Mouse (Mus musculus) urinary bladder, postnatal 10 days (tissue): Measurements from ENCODE around the gene Ubald1.
A peak's percentile ranks its signal among the peaks of the same experiment; 100 is the strongest.

ENCODE experiments used
- DNase-seq: peaks from one replicate; pipeline ENCODE4 v3.0.0; 2022; ENCODE audit warnings: low spot score

Ubald1 gene

DNA sequence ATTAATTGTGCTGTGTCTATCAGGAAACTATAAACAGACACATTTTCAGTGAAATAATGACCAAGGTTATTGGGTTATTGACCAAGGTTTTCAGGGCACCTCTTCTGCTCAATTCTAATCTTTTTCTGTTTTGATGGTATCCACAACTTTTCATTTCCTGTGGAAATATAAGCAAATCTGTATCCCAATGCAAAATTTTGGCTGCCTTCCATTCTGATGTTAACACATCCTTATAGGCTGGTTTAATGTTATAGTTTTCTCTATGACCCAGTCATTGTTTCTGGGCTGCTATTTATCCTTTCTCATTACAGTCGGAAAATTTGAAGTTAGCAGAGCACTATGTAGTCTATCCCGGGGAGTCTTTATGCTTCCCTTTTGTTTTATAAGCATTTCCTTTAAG is 19.6 kb upstream of the Ubald1 start:
- no peak for DNase-seq

DNA sequence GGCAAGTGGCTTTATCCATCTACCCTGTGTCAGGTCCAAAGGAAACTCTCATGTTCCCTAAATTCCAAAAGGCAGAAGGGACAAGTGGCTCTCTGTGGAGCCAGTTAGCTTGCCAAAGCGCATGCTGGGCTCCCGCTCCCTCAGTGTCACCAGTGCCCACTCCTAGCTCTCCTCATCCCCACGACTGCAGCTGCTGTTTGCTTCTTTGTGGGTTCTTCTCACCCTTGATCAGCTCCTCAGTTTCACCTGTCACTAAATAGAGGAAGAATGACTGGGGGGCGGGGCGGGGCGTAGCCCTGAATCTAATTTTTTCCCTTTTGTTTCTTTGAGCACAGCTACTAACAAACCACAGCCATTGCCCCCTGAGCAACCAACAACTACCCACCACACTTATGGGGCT is 18.8 kb upstream of the Ubald1 start:
- DNase-seq = no peak

DNA sequence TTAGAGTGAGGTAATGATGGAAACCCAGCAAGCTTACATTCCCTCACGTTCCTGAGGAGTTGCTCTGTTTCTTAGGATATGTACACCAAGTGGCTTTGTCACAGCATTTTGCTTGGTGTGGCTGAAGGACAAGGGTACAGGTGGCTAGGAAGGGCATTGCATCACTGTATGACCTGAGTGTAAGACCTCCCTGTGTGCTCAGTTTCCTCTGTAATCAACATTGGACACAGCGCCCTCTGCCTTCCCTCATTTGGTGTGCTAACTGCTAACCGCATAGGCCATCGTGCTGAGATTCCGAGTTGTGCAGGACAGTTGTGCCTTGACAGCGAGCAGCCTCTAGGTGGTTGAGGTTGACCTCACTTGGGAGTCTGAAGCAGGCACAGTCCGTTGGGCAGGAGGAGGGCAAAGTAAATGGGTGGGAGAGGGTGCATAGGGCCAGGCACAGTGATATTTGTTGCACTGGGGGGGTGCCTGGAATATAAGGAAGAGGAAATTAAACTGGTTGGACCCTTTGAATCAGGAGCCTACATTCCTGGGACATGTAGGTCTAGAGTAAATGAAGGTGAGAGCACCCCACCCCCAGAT is 17.1 kb upstream of the Ubald1 start:
- DNase-seq = no peak

DNA sequence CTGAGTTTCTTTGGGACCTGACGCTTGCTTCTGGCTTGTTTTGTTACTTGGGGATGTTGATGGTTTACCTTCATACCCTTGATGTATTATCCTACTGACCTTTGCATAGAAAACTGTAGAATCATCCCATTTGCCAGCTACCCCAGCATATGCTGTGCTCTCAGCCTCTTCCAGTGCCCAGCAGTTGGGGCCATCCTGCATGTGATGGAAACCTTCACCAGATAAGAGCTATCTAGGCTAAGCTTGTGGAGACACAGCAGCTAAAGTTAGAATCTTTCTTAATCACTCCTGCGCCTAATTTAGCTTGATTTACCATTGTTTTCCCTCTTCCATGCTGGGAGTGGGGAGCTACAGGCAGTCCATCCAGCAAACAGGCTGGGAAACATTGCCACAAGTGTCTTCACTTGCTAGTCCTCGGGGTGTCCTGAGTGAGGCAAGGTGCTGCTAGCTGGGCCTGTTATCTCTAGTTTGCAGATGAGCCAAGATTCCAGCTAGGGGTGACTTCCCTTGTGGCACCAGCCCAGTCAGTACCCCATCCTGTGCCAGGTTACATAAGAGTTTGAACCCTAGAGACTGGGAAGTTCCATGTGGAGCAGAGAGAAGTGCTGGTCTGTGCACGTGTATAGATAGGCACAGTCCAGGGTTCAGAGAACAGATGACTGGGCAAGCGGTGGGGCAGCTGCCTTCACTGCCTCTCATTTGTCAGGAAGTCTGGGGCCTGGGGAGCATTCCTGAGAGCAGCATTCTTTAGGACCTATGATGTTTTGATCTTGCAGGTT is 16.3 kb upstream of the Ubald1 start:
- DNase-seq = no peak

DNA sequence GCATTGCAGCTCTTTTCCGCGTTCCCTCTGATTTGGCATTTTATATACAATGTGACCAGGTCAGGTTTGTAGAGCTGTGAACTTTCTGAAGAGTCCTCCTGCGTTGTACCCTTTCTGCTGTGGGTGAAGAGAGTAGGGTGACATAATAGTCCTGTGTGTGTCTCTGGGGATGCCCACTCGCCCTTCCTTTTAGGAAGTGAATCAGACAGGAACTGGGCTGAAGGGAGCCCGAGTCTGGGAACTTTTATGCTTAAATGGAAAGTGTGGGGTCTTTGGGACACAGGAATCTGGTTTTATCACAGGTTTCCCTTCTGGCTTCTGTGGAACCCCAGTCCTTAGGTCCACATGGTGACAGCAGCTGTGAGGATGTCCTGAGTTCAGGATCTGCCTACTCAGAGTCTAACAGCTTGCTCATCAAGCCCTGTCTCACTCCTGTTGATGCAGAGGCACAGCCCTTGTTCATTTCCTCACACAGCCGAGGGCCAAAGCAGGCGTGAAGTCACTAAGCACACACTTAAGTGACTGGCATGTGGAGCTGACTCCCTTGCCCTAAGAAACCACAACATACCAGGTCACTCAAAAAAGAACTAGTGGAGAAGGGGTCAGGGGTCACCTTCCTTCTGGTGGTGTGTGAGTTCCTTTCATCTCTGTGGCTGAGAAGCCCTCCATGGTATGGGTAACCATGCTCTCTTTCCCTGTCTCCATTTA is 14.2 kb upstream of the Ubald1 start:
- DNase-seq = no peak

DNA sequence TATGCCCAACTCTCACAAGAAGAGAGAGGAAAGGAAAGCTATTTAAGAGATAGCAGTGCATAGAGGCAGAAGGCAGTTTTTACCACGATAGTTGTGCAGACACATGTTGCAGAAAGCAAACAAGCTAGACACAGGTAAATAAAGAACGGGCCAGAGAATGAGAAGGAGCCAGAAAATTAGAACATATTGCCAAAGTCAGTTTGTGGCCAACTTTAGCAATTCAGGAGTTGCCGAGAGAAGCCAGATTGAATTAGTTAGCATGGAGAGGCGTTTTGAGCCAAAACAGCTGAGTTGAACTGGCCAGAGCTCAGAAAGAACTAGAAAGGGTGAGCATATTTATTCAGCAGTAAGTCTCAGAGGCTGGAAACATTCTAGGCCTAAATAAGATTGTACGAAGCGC is 12.1 kb upstream of the Ubald1 start:
- no peak for DNase-seq

DNA sequence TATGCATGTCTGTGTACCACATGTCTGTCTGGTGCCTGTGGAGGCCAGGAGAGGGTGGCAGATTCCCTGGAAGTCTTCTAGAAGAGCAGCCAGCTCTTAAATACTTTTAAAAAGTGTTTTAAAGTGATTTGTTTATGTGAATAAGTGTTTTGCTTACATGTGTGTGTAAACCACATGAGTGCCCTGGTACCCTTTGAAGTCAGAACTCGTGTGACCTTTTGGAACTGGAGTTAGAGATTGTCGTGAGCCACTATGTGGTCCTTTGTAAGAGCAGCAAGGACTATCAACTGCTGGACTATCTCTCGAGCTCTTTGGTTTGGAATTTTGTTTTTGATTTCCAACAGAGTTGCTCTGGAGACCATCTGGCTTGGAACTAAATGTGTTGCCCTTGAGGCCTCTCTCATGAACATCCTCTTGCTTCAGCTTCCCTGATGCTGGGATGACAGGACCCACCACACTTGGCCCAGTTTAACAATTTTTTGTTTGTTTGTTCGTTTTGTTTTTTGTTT is 10.1 kb upstream of the Ubald1 start:
- DNase-seq = no peak

DNA sequence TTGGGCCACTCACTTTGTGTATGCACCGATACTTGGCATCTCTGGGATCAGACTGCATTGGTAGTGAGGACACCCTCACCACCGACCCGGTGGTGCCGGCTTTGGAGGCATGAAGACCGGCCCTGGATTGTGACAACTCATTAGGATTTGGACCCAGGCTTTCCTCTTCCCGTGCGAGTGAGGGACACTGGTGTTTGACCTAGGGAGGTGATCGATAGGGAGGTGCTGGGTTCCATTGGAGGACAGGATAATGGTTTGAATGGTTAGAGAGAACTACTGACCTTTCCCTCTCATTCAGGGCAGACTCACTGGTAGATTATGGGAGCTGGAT is 6.5 kb upstream of the Ubald1 start:
- DNase-seq = no peak

DNA sequence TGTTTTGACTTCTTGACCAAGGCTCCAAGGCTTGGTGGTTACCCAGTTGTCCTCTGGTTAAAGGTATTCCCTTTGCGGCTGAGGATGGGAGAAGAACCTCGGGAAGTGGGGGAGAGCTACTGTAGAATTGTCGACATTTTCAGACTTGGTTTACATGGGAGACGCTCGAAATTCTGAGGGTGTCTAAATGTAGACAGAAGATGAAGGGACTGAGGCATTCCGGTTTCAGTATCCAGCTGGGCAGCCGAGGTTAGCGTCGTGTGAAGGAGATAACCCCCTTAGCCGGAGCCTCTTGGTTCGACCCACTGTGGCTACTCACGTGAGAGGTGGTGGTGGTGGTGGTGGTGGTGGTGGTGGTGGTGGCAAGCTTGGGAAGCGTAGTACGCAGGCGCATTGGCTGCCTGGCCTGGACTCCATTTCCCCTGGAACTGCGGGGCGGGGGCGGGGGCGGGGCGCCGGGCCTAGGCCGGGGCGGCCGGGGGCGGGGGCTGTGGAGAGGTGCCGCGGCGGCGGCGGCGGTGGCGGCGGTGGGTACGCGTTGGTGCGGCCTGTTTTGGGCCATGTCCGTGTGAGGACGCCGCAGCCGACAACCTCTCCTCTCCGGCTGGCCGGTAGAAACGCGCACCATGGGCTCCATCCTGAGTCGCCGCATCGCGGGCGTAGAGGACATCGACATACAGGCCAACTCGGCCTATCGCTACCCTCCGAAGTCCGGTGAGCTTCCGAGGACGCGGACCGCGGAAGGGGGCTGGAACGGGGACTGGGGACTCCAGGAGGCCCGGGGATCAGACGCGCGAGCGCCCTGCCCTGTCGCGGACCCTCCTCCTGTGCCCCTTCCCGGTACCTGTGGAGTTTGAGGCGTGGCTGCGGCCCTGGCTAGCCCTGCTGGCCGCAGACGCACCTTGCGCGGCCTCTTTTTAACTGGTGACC is 5.9 kb upstream of the Ubald1 start, which contains the start of gene Mgrn1:
Mgrn1 (plus strand) TSS at position 490 of the 930 bp plus-strand sequence.
- DNase-seq = no peak

DNA sequence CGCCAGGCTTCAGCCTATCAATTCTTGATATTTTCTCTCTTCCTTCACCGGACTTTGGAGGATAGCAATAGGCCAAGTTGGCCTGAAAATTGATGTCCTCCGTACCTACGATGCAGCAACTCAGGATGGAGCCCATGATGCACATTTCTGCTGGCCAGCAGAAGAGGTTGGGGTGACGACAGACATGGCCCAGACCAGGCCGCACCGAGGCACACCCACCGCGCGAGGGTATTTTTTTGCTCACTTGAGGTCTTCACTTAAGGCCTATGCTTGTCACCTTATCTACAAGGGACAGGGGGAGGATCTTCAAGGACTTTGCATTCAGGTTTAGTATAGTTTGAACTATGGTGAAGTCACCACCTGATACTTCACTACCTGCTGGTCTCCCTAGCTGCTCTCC is 4.8 kb upstream of the Ubald1 start:
- DNase-seq = no peak

DNA sequence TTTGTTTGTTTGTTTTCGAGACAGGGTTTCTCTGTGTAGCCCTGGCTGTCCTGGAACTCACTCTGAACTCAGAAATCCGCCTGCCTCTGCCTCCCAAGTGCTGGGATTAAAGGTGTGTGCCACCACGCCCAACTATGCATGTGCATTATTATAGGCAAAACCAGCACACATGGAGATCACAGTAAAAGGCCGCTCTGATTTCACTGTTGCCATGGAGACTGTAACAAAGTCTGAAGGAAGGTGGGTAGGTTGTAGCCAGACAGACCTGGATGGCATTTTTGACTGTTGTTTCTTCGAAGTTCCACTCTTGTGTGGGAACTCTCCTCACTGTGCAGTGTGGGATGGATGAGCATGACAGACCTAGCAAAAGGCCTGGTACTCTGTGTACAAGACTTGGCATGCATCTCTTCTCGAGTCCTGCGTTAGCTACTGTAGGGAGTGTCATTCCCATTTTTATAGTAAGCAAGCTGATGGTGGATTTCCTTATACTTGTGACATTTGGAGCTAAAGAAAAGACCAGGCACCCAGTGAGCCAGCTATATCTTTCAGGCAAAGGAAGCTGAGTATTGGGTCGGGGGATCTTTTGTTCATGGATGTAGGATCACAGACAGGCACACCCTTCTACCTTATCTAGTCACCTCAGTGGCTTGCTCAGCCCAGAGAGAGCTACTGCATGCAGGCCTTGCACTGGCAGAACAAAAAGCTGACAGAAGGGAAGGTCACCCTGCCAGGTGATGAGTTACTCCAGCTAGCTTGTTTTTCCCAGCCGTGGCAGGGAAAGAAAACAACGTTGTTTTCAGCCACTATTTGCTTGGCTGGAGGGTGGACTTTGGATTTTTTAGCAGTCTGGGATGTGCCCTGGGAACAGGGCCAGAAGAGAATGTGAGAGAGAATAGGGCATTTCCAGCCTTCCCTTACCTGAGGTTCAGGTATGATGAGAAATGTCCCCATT is 1.6 kb upstream of the Ubald1 start:
- DNase-seq = no peak

DNA sequence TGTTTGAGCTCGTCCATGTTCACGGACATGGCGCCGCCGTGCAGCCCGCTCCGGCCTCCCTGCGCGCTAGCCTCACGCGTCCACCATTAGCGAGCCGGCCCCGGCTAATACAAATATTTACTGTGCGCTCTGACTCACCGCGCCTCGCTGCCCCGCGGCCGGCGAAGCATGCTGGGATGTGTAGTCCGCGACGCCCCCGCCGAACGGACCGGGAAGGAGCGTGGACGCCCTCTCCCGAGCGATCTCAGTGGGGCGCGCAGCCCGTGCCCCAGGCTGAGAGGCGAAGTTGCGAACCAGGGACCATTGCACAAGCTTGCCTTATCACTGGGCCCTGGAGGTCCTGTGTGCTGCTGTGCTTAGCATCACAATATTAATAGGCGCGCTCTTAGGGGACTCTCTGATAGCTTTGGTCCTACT is 399 bp downstream of the Ubald1 start:
- peak; percentile 77 for DNase-seq

DNA sequence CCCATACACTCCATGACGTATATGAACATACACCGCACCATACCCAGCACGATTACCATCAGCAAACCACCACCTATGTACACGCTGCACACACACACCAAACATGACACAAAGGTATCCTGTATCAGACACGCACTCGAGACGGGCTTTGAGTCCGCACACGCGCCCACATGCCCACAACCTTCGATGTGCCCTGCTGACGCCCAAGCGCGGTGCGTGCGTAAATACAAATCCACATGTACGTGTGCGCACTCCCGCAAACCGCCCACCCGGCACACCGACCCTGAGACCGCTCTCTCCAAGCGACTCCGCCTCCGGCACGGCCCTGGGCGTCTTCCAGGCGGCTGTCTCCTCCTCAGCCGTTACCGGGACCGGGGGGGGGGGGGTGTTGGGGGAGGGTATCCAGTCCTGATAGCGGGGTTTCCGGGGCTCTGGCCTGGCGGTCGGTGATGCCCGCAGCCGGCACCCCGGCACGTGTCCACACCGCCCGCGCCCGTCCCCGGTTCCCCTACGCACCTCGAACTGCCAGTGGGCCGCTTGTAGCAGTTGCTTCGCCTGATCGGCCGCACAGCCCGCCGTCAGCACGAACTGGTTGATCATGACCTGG is 911 bp downstream of the Ubald1 start:
- DNase-seq = no peak

DNA sequence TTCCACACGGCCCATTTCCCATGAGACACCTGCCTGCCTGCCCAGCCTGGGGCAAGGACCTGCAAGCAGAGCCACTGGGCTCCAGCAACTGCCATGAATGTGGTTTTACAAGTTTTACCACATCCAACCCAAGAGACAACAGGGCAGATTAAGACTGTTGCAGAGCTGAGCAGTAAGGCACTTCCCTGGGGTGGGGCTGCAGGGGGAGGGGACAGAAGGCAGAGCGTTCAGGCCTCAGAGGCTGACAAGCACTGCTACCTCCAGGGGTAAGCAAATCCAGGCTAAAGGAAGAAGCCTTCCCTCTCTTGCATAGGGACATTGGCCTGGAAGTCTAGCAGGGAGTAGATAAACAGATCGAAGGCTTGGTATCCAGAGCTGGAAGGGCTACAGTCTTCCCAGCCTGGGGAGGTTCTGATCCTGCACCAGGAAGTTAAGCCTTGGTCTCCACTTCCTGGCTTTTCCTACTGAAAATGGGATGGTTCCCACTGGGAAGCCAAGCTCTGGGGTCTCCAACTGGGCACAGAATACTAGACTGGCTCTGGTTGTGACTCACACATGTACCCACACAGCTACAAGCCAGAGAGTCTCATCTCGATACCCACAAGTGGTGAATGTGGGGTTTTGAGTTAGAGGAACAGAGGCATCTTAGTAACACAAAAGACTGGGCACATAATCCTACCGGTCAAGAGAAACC is 1.8 kb downstream of the Ubald1 start:
- no peak for DNase-seq

DNA sequence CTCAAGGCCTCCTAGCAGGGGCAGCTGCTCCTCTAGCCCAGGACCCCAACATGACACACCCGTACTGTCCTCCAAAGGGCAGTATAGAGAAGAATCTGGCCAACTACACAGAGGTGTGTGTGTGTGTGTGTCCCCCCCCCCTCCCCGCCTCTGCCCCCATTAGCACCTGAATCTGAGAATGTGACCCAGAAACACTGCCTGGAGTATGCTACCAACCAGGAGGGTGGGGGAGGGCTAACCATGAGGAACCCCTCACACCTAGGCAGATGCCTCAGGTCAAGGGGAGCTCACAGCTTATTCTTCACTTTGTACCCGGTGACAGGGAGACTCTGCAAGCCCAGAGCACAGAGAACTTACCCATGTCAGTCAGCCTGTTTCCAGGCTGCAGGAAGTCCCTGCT is 2.4 kb downstream of the Ubald1 start:
- DNase-seq = no peak

DNA sequence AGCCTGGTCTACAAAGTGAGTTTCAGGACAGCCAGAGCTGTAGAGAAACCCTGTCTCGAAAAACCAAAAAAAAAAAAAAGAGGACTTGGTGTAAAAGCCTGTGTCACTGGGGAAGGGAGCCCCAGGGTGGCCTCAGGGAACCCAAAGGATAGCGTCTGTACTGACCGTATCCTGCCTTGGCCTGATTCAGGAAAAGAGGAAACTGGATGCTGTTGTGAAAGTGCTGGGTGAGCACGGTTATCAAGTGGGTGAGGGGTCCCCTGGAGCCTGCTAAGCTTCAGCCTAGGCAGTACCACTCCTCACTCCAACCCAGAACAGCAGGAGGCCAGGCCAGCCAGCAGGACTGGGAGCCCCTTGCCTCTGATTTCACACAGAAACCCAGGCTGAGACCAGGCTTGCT is 2.9 kb downstream of the Ubald1 start:
- no peak for DNase-seq

DNA sequence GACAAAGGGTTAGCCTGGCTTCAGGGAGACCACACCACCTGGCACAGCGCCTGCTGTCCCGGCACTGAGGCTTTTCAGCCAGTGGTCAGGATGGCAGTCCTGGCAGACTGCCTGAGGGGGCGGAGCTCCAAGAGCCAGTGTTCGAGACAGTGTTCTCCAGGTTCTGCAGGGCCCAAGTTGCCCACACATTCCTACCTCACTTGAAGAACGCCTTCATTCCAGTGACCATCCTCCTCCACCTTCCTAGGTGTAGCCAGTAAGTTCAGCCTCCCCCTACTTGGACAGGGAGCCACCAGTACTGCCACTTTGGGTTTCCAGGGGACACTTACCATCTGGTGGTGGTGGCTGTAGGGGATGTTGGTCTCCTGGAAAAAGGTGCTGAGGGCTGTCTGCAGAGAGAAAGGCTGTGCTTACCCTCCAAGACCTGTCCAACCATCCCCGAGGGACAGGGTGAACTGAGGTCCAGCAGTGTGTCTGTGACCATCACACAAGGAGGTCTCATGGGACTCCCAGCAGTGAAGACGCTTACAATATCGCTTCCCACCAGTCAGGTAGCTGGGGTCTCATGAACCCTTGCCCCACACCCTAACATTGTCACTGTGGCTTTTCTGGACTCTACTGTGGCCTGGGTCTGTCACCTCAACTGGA is 4.0 kb downstream of the Ubald1 start:
- no peak for DNase-seq

DNA sequence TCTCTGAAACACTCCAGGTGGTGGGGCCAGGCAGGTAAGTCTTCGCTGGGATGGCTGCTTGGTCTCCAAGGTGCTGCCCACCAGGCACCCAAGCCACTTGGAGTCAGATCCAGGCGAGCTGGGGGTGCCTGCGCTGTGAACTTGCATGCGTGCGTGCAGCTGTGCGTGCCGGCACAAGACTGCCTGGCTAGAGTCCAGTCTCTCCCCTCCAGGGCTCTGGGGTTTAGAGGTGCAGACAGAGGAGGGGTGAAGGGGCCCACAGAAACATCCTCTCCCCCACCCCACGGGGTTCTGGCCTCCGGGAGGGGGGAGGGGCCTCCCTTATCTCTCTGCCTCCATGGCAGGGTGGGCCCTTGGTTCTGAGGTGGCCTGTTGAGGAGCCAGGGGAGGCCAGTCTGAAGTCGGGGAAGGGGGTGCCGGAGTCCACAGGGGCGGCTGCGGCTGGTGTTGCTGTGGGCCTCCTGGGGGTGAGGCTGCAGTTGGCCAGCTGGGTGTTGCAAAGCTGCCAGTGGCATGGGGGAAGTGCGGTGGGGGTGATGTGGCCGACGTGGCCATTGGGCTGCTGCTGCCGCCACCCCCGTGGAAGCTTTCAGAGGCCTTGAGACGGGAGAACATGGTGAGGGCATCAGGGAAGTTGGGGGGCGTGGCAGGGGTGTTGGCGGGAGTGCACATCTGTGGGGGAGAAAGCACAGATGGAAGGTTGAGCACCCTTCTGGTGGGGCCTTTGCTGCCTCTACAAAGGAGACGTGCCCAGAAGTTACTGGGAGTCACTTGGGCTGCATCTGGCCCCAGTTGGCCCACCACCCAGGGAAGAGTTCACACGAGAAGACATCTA is 4.7 kb downstream of the Ubald1 start:
- DNase-seq = no peak
